Mouse (Mus musculus): ENCODE measurements at regions not wholly inside any gene's neighbourhood (a gene's known extent, or its start where the extent isn't known, plus 50 kb on each side); places are given as distances from the start of the nearest gene placed in this dataset.

DNA sequence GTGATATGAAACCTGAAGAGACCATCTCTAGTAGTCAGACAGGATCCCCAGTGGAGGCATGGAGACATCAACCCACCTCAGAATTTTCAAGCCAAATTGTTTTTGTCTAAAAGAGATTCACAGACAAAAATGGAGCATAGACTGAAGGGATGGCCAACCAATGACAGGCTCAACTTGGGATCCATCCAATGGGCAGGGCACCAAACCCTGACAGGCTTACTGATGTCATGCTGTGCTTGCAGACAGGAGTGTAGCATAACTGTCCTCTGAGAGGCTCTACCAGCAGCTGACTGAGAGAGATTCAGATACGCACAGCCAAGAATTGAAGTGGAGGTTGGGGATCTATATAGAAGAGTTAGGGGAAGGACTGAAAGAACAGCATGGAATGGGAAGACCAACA, 1461.4 kb upstream of the Adgrl3 start:
- ATAC-seq (no peak), DNase-seq (ENCODE audit: low spot score) (no peak)
- Histone ChIP-seq H3K4me2 (ENCODE audit: low read length) (no peak overlapping the region), H3K4me3 (ENCODE audit: low read depth, low read length) (no peak overlapping the region), H3K27me3 (replicated peaks; ENCODE audit: control insufficient read depth, insufficient read depth, low read length) (no peaks in the 10 kb centered on the region), H3K4me1 (ENCODE audit: control insufficient read depth, insufficient read depth, low read length) (no peaks in the 10 kb centered on the region), H3K9ac (ENCODE audit: low read length) (no peak overlapping the region), H3K36me3 (ENCODE audit: control insufficient read depth, insufficient read depth, low read length) (no peaks in the 10 kb centered on the region), H3K9me3 (replicated peaks; ENCODE audit: control insufficient read depth, low read length) (no peaks in the 10 kb centered on the region), H3K27ac (ENCODE audit: low read depth, low read length) (no peak overlapping the region)
- 100% methylated on average over 1 of the region's 1 CpGs for WGBS

DNA sequence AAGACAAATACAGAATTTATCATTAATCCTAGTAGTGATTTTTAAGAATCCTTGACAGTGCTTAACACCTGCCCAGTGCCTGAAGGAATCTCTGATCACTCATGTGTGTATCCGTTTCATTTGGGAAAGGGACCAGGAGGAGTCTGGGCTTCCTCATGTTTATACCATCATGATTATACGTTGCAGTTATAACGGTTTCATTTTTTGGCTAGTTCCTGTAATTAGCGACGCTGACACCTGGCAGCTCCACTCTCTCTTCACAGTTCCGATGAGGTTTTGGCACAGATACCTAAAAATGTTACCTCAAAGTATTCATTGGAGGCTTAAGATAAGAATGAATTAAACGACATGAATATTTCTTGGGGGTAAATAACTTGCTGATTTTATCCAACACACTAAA, 1431.2 kb upstream of the Adgrl3 start:
- WGBS, result 47% methylated on average over 7 of the region's 7 CpGs
- Histone ChIP-seq H3K9ac (ENCODE audit: low read length) (no peak overlapping the region), H3K4me1 (ENCODE audit: control insufficient read depth, insufficient read depth, low read length) (no peaks in the 10 kb centered on the region), H3K9me3 (replicated peaks; ENCODE audit: control insufficient read depth, low read length) (no peaks in the 10 kb centered on the region), H3K4me3 (ENCODE audit: low read depth, low read length) (no peak overlapping the region), H3K27me3 (replicated peaks; ENCODE audit: control insufficient read depth, insufficient read depth, low read length) (no peaks in the 10 kb centered on the region), H3K36me3 (ENCODE audit: control insufficient read depth, insufficient read depth, low read length) (no peaks in the 10 kb centered on the region), H3K27ac (ENCODE audit: low read depth, low read length) (no peak overlapping the region), H3K4me2 (ENCODE audit: low read length) (no peak overlapping the region)
- DNase-seq (ENCODE audit: low spot score) (peak; percentile 72), ATAC-seq (peak; percentile 81)
